Mouse (Mus musculus) embryonic facial prominence, embryonic 14.5 days (tissue): Measurements from ENCODE around the gene Myct1. TPM values are rescaled to one million over a fixed set of nuclear protein-coding genes. Genes with fewer than 3 reads are reported as not detected.

Experiments used
- ATAC-seq: fragments of 200-750 bp; cut with Nextera tagmentation; 2 replicates; pipeline ENCODE4 v1.8.0; 2017; ENCODE audit warnings: low read depth, moderate number of reproducible peaks, moderate TSS enrichment
- DNase-seq: peaks from one replicate; pipeline ENCODE4 v3.0.0-alpha.2; 2015; ENCODE audit warnings: low spot score
- H3K27ac ChIP-seq: fragments of 300-500 bp; sonication (generic); replicated peaks from 2 replicates; pipeline ENCODE4 v1.5.1; 2014; ENCODE audit warnings: low read depth, mild to moderate bottlenecking, low read length, moderate library complexity
- H3K27me3 ChIP-seq: fragments of 300-500 bp; sonication (generic); replicated peaks from 2 replicates; pipeline ENCODE4 v1.6.1; 2014; ENCODE audit warnings: low read length; ENCODE audit not compliant: control insufficient read depth, insufficient read depth
- H3K36me3 ChIP-seq: fragments of 300-500 bp; sonication (generic); 2 replicates; pipeline ENCODE4 v1.6.1; 2014; ENCODE audit warnings: low read length, mixed read lengths; ENCODE audit not compliant: control insufficient read depth, insufficient read depth
- H3K4me1 ChIP-seq: fragments of 300-500 bp; sonication (generic); 2 replicates; pipeline ENCODE4 v1.6.1; 2014; ENCODE audit warnings: antibody characterized with exemption, low read length; ENCODE audit not compliant: control insufficient read depth, insufficient read depth
- H3K4me2 ChIP-seq: fragments of 300-500 bp; sonication (generic); 2 replicates; pipeline ENCODE4 v1.6.1; 2014; ENCODE audit warnings: low read depth, mild to moderate bottlenecking, low read length, moderate library complexity, mixed read lengths
- H3K4me3 ChIP-seq: fragments of 300-500 bp; sonication (generic); 2 replicates; pipeline ENCODE4 v1.5.1; 2014; ENCODE audit warnings: low read depth, mild to moderate bottlenecking, low read length
- H3K9ac ChIP-seq: fragments of 300-500 bp; sonication (generic); 2 replicates; pipeline ENCODE4 v1.6.1; 2014; ENCODE audit warnings: low read depth, mild to moderate bottlenecking, low read length, moderate library complexity, mixed read lengths
- H3K9me3 ChIP-seq: fragments of 300-500 bp; sonication (generic); 2 replicates; pipeline ENCODE4 v1.6.1; 2016; ENCODE audit warnings: low read length; ENCODE audit not compliant: control insufficient read depth
- WGBS: fragments of 180-500 bp; shearing (Covaris S2); extraction: QIAGEN DNeasy Blood & Tissue Kit; methylation state at CpG from one replicate; pipeline ENCODE4 v1.1.7; 2014; 5-methylcytosine and 5-hydroxymethylcytosine counted together
- polyA plus RNA-seq: library from polyadenylated mRNA; unstranded; fragments of >200 nt; fragmentation: Nextera tagmentation; extraction: Ambion mirVana; gene quantifications from 2 replicates; pipeline ENCODE4 v1.2.1, GENCODE M21; 2014

Gene Myct1
- polyA plus RNA-seq, result 4.8 and 5.5 TPM in 2 replicates

- Histone ChIP-seq H3K27me3 (no peaks in the 10 kb centered on the region), H3K4me2 (no peak within 1 kb of the TSS), H3K4me1 (no peaks in the 10 kb centered on the region), H3K27ac (no peak within 1 kb of the TSS; the same call in none of the 2 replicates), H3K4me3 (peak within 1 kb of the TSS; percentile 14; the same call in 1 of the 2 replicates), H3K9ac (no peak within 1 kb of the TSS), H3K9me3 (no peaks in the 10 kb centered on the region), H3K36me3 (no peaks in the 10 kb centered on the region)
- ATAC-seq (no peak), DNase-seq (no peak)
- WGBS, result 17% methylated on average over 5 of the region's 5 CpGs
These were observed at the start of gene Myct1 for GRCm38 (mm10) chr10:5593464-5593863. Myct1 (plus strand) TSS chr10:5593775.

GRCm38 (mm10) chr10:5546428-5546827 is 47.1 kb upstream of the Myct1 start:
- DNase-seq (no peak), ATAC-seq (no peak)
- H3K9ac ChIP-seq, result no peak overlapping the region
- WGBS, result 91% methylated on average over 5 of the region's 5 CpGs
- peaks cover 11% of the 10 kb centered on the region for H3K4me1 ChIP-seq
- no peak overlapping the region for H3K4me2 ChIP-seq
- H3K27me3 ChIP-seq, result 0 out of 2 replicates have a peak, but pooled peaks cover 3% of the 10 kb centered on the region
- no peaks in the 10 kb centered on the region for H3K36me3 ChIP-seq
- H3K4me3 ChIP-seq, result no peak overlapping the region
- H3K27ac ChIP-seq, result no peak overlapping the region
- H3K9me3 ChIP-seq, result no peaks in the 10 kb centered on the region

DNA sequence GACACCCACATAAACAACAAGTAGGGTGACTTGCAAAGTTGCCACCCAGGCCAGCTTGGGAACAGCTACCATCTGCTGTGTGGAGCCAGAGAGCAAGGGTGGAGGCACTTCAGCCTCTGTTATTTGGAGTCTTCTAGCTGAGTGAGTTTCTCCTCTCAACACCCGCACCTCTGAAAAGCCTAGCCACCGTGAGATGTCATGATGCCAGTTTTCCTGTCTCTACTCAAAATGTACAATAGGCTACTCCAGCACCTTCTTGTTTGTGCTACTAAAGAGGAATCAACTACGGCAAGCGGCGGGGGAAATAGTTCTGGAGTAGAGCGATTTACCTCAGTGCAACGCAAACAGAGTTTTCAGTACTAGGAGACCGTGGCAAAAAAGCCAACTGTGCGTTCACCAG is 45.8 kb upstream of the Myct1 start:
- no peaks in the 10 kb centered on the region for H3K36me3 ChIP-seq
- no peaks in the 10 kb centered on the region for H3K9me3 ChIP-seq
- 0 out of 2 replicates have a peak, but pooled peaks cover 3% of the 10 kb centered on the region for H3K27me3 ChIP-seq
- no peak for DNase-seq
- no peak overlapping the region for H3K9ac ChIP-seq
- no peak overlapping the region for H3K27ac ChIP-seq
- WGBS, result 85% methylated on average over 9 of the region's 9 CpGs
- H3K4me2 ChIP-seq, result no peak overlapping the region
- H3K4me3 ChIP-seq, result no peak overlapping the region
- peaks cover 11% of the 10 kb centered on the region for H3K4me1 ChIP-seq
- ATAC-seq, result no peak

GRCm38 (mm10) chr10:5548651-5549050 is 44.9 kb upstream of the Myct1 start:
- no peak for DNase-seq
- 75% methylated on average over 2 of the region's 2 CpGs for WGBS
- no peak overlapping the region for H3K27ac ChIP-seq
- ATAC-seq, result no peak; the same call in 1 of the 2 replicates
- no peak overlapping the region for H3K4me2 ChIP-seq
- no peaks in the 10 kb centered on the region for H3K36me3 ChIP-seq
- no peaks in the 10 kb centered on the region for H3K9me3 ChIP-seq
- H3K9ac ChIP-seq, result no peak overlapping the region
- H3K4me3 ChIP-seq, result no peak overlapping the region
- peaks cover 11% of the 10 kb centered on the region for H3K4me1 ChIP-seq
- 0 out of 2 replicates have a peak, but pooled peaks cover 3% of the 10 kb centered on the region for H3K27me3 ChIP-seq

- peak overlapping the region; percentile 54 for H3K9ac ChIP-seq
These were observed 43.8 kb upstream of the Myct1 start for GRCm38 (mm10) chr10:5549871-5550167.

GRCm38 (mm10) chr10:5550168-5551021 is 43.2 kb upstream of the Myct1 start:
- H3K27ac ChIP-seq, result no peak overlapping the region
- under 1% methylated on average over 40 of the region's 44 CpGs for WGBS
- H3K27me3 ChIP-seq, result 0 out of 2 replicates have a peak, but pooled peaks cover 3% of the 10 kb centered on the region
- peak overlapping the region; percentile 93 for H3K4me2 ChIP-seq
- no peaks in the 10 kb centered on the region for H3K36me3 ChIP-seq
- ATAC-seq, result peak; percentile 91
- H3K4me1 ChIP-seq, result peaks cover 11% of the 10 kb centered on the region
- peak overlapping the region; percentile 50 for H3K4me3 ChIP-seq
- peak overlapping the region; percentile 54 for H3K9ac ChIP-seq
- H3K9me3 ChIP-seq, result no peaks in the 10 kb centered on the region
- peak; percentile 65 for DNase-seq

More at GRCm38 (mm10) chr10:5549871-5550167, 43.8 kb upstream of the Myct1 start:
- H3K4me2 ChIP-seq, result peak overlapping the region; percentile 93
- 0 out of 2 replicates have a peak, but pooled peaks cover 3% of the 10 kb centered on the region for H3K27me3 ChIP-seq
- H3K4me1 ChIP-seq, result peaks cover 11% of the 10 kb centered on the region
- 7% methylated on average over 6 of the region's 6 CpGs for WGBS
- H3K9me3 ChIP-seq, result no peaks in the 10 kb centered on the region
- DNase-seq (peak; percentile 2), ATAC-seq (no peak; the same call in 1 of the 2 replicates)
- H3K27ac ChIP-seq, result no peak overlapping the region
- peak overlapping the region; percentile 50 for H3K4me3 ChIP-seq
- H3K36me3 ChIP-seq, result no peaks in the 10 kb centered on the region

DNA sequence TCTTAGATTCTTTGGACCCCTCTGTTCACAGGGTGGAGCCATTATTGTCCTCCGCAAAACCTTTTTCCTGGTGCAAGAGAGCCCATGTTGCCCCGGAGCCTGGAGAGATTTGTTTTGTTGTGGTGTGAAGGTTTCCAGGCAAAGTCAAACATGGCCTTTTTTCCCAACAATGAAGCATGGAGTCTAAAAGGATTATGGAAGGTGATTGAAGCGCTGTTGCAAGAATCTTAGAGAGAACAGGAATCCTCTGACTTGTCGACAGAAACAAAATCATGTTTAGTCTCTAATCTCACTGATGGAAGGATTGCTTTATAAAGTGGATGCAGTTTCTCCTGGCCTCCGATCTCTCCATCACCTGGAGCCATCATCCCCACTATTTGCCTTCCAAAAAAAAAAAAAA is 42.2 kb upstream of the Myct1 start, which contains the start of gene Syne1:
Syne1 (minus strand) TSS at position 101 of the 400 bp plus-strand sequence.
- Histone ChIP-seq H3K4me2 (peak within 1 kb of the TSS; percentile 93), H3K4me3 (peak within 1 kb of the TSS; percentile 50), H3K36me3 (no peaks in the 10 kb centered on the region), H3K4me1 (peaks cover 11% of the 10 kb centered on the region), H3K27me3 (0 out of 2 replicates have a peak, but pooled peaks cover 3% of the 10 kb centered on the region), H3K9me3 (no peaks in the 10 kb centered on the region), H3K27ac (no peak within 1 kb of the TSS), H3K9ac (peak within 1 kb of the TSS; percentile 54)
- ATAC-seq, result no peak
- DNase-seq, result no peak
- 75% methylated on average over 5 of the region's 5 CpGs for WGBS

DNA sequence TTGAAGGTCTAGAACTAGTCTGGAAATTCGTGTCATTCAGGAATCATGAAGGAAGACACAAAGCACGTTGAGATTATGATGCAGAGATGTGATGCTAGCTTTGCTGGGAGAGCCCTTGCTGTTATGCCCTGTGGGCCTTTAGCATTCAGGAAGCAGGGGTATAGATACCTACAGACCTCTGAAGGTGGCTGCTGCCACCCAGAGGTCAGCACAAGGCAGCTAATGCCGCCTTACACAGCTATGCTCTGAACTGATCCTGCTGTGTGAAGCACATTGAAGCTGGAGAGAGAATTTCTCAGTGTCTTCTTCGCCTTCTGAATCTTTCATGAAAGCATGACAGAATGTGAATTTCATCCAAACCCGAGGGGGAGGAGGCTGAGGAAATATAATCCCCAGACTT is 38.6 kb upstream of the Myct1 start:
- H3K27me3 ChIP-seq, result 0 out of 2 replicates have a peak, but pooled peaks cover 2% of the 10 kb centered on the region
- no peak overlapping the region for H3K4me2 ChIP-seq
- peak; percentile 68; the same call in 1 of the 2 replicates for ATAC-seq
- no peaks in the 10 kb centered on the region for H3K36me3 ChIP-seq
- H3K4me1 ChIP-seq, result peaks cover 10% of the 10 kb centered on the region
- no peak overlapping the region for H3K4me3 ChIP-seq
- H3K9ac ChIP-seq, result no peak overlapping the region
- no peaks in the 10 kb centered on the region for H3K9me3 ChIP-seq
- WGBS, result 12% methylated on average over 5 of the region's 5 CpGs
- H3K27ac ChIP-seq, result no peak overlapping the region
- peak; percentile 53 for DNase-seq
